Mouse (Mus musculus) central nervous system, embryonic 11.5 days (tissue): ENCODE measurements around the gene Gm28041. TPM values are rescaled to one million over a fixed set of nuclear protein-coding genes. Genes with fewer than 3 reads are reported as not detected.

Source experiments
- polyA plus RNA-seq: library from polyadenylated mRNA; depleted of rRNA; stranded (reverse); fragments of >200 nt; gene quantifications from 2 replicates; pipeline ENCODE4 v1.2.3, GENCODE M21; 2012; rRNA removed

The Gm28041 gene
- polyA plus RNA-seq, result 0.15 and 0.18 TPM in 2 replicates

GRCm38 (mm10) chr13:67375050-67375911, at the start of gene Gm28041, which contains the start of gene Zfp456:
TSS of gene Gm28041 (minus strand) at chr13:67375733.
TSS of gene Zfp456 (minus strand) at chr13:67375810.

GRCm38 (mm10) chr13:67421207-67421857, 45.8 kb upstream of the Gm28041 start, which contains the start of gene Zfp459:
TSS of gene Zfp459 (minus strand) at chr13:67421418.

GRCm38 (mm10) chr13:67399183-67399903, 23.8 kb upstream of the Gm28041 start, which contains the start of gene Zfp429:
TSS of gene Zfp429 (minus strand) at chr13:67399819.

GRCm38 (mm10) chr13:67360131-67360744, 15.3 kb downstream of the Gm28041 start, which contains the start of the genes Gm28044 and Zfp953:
TSS of gene Gm28044 (minus strand) at chr13:67360536.
TSS of gene Zfp953 (minus strand) at chr13:67360605.

GRCm38 (mm10) chr13:67332019-67332724, 43.4 kb downstream of the Gm28041 start, which contains the start of gene Zfp595:
TSS of gene Zfp595 (minus strand) at chr13:67332570.

GRCm38 (mm10) chr13:67305822-67306672, 69.5 kb downstream of the Gm28041 start, which contains the start of gene Zfp457:
TSS of gene Zfp457 (minus strand) at chr13:67306485.

Other genes starting within 250 kb of the Gm28041 start
- gene Rsl1, start 202.6 kb downstream of the Gm28041 start, polyA plus RNA-seq, result 5.2 and 8.7 TPM in 2 replicates
- 0.67 and 1.3 TPM in 2 replicates for gene Zfp455, start 181.2 kb downstream of the Gm28041 start, polyA plus RNA-seq
- 1.5 and 2.2 TPM in 2 replicates for gene Zfp458, start 97.3 kb downstream of the Gm28041 start, polyA plus RNA-seq
- gene Zfp457, start 69.2 kb downstream of the Gm28041 start, polyA plus RNA-seq, result 1.2 and 2.0 TPM in 2 replicates
- 1.5 and 3.2 TPM in 2 replicates for gene Zfp595, start 43.2 kb downstream of the Gm28041 start, polyA plus RNA-seq
- not detected in 2 replicates for gene Gm28044, start 15.2 kb downstream of the Gm28041 start, polyA plus RNA-seq
- 0.61 and 1.3 TPM in 2 replicates for gene Zfp953, start 15.1 kb downstream of the Gm28041 start, polyA plus RNA-seq
- gene Zfp456, start 77 bp upstream of the Gm28041 start, polyA plus RNA-seq, result 0.44 and 0.84 TPM in 2 replicates
- gene Zfp429, start 24.1 kb upstream of the Gm28041 start, polyA plus RNA-seq, result 5.5 and 6.9 TPM in 2 replicates
- 0.36 and 1.4 TPM in 2 replicates for gene Zfp459, start 45.7 kb upstream of the Gm28041 start, polyA plus RNA-seq
- gene Zfp874a, start 75.9 kb upstream of the Gm28041 start, polyA plus RNA-seq, result 2.3 and 4.8 TPM in 2 replicates
- 2.3 and 4.2 TPM in 2 replicates for gene Zfp874b, start 108.5 kb upstream of the Gm28041 start, polyA plus RNA-seq
- gene Zfp58, start 124.8 kb upstream of the Gm28041 start, polyA plus RNA-seq, result 6.4 and 10.1 TPM in 2 replicates
- gene Gm26965, start 150.4 kb upstream of the Gm28041 start, polyA plus RNA-seq, result not detected in 2 replicates
- gene Zfp87, start 150.4 kb upstream of the Gm28041 start, polyA plus RNA-seq, result 12.7 and 20.2 TPM in 2 replicates
- 8.5 and 11.2 TPM in 2 replicates for gene Zfp748, start 178.1 kb upstream of the Gm28041 start, polyA plus RNA-seq
- gene Zfp729b, start 234.0 kb upstream of the Gm28041 start, polyA plus RNA-seq, result 1.2 and 3.6 TPM in 2 replicates